Mouse (Mus musculus) urinary bladder, postnatal 14 days (tissue): ENCODE measurements at regions not wholly inside any gene's neighbourhood (a gene's known extent, or its start where the extent isn't known, plus 50 kb on each side); places are given as distances from the start of the nearest gene placed in this dataset.
A peak's percentile ranks its signal among the peaks of the same experiment; 100 is the strongest.

Source experiments
- DNase-seq: peaks from one replicate; pipeline ENCODE4 v3.0.0; 2021; ENCODE audit warnings: low spot score

- no peak for DNase-seq
These were observed 83.1 kb downstream of the Thbs2 start for GRCm38 (mm10) chr17:14610791-14611522.

DNA sequence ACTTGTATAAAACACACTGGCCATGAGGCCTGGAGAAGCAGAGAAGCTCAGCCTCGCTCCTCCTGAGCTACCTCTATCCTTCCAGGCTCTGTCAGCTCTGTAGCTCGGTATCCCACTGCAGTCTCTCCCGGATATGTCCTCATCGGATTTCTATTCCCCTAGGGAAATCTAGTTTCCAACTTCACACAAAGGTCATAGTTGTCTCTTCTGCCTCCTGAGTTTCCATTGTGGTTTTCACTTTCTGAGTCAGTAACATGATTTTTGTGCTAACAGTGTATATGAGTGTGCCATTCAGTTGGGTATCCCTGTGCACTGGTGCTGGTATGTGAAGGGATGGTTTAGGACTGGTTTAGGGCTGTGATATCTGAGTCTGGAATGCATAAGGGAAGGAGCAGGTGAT lies 85.2 kb downstream of the Thbs2 start:
- no peak for DNase-seq

DNA sequence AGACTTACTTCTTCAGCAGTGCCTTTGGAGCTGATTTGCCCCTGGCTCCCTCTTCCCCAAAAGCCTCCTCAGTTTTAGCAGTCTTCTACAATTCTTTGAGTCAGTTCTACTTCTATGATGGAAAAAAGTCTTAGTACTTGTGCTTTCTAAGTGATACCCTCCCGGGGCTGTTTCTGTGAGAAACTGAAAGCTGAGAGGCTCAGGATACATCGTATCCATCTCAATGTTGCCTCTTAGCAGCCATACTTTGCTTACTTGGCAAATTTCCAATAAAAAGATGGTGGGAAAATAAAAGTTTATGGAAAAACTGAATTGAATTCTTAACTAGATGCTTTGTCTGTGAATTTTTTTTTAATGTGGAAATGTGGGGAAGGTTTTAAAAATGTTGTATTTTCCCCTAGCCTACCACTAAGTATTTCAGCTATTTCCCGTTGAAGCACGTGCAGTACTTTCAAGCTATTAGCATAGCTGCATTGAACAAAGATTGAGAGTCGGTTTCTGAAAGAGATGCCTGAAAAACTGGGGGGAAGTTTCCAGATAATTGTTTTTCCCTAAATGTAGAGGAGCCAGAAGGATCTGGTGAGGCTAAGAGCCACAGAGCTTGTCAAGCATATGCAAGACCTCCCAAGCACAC lies 87.6 kb downstream of the Thbs2 start:
- no peak for DNase-seq

DNA sequence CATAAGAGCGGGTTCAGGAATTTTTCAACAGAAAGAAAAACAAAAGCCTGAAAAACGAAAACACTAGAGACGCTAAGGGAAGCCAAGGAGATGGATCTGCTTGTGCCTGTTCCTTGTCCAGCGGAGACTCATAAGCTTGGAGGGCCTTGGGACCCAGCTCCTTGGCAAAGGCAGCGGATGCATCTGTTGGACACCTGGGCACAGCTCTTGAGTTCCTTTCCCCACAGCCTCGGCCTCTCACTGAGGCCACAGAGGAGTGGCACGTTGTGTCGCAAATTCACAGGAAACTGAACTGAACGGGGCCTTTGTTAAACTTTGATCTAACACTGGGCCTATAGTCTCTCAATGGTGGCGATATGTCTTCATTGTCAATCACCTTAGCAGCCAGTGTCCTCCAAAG lies 94.4 kb downstream of the Thbs2 start:
- DNase-seq, result no peak

GRCm38 (mm10) chr17:14596470-14596869 lies 97.6 kb downstream of the Thbs2 start:
- no peak for DNase-seq

GRCm38 (mm10) chr17:14595525-14595924 lies 98.5 kb downstream of the Thbs2 start:
- DNase-seq, result no peak

DNA sequence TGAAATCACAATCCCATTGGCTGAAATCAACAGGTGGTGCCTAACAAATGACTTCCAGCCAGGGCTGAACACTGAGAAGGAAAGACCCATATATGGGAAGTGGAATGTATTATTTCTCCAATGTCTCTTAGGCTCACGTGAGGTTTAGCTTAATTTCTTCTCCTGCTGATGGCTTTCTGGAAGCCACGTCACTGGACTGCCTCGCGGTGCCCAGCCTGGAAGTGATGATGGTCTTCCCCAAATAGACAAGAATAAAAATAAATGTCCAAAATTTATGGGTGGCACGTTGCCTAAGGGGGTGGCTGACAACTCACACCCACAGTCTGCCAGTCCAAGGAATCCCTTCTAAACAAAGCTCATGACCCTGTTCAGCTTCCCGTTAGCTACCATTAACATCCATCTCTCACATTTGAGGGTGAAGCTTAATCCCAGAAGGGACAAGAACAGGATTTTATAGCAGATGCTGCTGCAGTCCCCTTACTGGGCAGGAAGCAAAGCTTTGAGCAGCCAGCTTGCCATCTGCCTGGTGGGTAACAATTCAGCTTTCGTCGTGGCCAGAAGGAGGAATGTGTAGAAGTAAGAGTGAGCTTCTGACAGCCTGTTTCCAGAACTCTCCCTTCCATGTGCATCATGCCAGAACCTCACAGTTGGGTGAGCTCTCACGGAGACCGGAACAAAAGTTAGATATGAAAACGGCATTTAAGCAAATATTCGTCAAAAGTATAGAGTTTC lies 105.8 kb downstream of the Thbs2 start:
- no peak for DNase-seq

DNA sequence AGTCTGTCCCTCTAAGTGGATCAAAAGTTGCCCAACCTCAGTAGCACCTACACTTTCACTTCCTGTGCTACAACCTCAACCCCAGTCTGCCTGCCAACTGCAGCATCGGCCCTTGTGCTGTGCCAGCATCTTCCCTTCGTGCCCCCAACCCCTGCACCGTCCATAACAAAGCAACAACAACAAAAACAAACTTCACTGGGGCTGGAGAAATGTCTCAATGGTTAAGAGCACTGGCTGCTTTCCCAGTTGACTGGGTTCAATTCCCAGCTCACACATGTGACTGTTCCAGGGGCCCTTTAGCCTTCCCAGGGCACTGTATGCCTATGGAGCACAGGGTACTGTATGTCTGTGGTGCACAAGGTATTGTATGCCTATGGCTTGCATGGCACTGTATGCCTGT lies 114.4 kb downstream of the Thbs2 start:
- DNase-seq, result no peak

DNA sequence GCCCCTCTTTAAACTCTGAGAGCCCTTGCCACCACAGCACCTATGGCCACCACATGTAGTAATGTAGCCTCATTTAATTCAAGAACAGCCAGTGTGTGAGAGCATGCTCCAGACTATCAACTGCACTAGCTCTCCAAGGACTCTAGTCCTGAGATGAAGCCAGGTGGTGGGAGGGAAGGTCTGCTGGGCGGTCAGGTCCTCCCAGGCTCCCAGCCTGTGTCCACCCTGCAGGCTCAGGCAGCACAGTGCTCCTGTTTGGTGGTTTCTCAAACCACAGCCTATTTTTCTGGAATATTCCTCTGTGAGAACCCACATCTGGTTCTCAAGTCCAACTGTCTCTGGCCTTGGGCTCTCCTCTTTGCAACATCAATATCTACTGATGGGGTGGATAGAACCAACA lies 115.3 kb downstream of the Thbs2 start:
- no peak for DNase-seq

DNA sequence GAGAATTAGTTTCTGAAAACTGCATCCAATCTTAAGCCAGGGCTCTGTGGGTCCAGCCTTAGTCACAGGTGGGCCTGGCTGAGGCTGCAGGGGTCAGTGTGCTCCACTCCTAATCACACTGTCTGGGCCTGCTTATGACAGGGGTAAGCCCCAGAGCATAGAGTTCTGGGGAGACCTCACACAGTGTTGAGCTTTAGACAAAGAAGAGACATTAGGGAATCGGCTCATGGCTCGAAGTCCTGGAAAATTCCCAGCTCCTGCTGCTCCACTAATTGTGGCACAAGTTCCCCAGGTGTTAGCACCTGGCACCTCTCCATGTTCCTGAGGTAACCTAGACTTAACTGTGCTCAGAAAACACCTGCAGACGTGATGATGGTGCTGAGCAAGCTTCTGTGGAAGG lies 115.8 kb downstream of the Thbs2 start:
- DNase-seq, result no peak

DNA sequence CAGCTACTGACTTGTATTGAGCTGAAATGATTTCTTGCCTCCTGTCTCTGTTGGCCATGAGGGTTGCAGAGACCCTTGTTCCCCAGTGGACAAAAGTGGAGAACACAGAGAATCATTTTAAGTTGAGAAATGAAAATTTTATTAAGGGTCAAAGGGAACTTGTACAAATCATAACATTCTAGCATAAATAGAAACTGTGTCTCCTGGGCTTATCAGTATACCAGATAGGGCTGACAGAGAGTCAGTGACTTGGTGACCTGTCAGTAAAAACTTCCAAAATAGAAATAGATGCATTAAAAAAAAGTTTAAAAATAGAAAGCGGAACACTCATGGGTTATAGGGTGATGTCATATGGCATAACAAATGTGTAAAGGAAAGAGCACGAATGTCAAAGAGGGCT lies 117.9 kb downstream of the Thbs2 start:
- no peak for DNase-seq

DNA sequence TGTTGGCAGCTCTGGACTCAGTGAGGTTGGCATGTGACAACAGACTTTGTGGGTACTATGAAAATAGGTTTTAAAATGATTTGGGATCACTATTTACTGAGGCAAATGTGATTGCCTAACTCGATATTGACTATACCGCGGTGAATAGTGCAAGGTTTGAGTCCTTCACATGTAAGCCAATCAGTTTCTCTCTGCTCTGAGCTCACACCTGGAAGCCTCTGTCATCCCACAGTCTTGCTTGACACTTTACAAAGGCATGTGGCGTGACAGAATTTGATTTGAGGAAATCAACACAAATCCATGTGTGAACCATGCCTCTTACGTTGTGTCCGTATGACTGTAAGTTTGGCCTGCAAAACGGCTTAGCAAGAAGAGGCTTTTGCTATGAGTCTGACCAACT lies 122.9 kb downstream of the Thbs2 start:
- DNase-seq, result no peak

DNA sequence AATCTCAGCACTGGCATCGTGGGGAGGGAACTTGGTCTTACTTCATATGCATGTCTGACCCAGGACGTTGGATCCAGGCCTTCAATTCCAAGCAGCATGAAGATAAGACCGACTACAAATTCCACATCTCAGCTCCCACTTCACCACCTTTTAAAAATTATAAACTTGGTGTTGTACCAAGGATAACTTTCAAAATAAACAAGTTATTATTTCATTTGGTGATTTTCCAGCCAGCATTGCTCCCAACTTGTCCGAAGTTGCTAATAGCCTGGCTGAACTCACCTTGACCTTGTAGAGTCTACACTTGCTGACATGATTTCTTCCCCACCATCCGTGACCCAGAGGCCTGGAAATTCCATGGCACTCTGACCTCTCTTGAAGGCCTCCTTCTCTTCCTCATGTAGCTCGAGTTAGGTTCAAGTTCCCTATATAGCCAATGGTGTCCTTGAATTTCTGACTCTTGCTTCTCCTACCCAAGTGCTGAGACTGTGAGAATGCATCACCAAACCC lies 123.7 kb downstream of the Thbs2 start:
- no peak for DNase-seq

GRCm38 (mm10) chr17:14562191-14562590 lies 131.8 kb downstream of the Thbs2 start:
- DNase-seq, result no peak

DNA sequence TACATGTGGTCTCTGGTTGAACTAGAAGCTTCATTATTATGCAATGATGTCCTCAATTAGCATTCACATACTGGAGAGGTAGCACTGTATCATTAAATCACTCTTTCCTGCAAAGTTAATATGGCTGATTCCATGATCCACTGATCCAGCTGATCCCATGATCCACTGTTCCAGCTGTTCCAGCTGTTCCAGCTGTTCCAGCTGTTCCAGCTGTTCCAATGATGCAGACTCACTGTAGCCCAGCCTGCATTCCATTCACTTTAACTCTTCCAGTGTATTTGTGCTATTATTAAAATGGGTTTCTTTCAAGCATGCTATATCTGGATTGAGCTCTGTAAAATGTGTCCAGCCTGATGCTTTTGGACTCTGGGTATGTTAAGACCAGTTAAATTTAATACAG lies 136.8 kb downstream of the Thbs2 start:
- DNase-seq, result no peak

- DNase-seq, result no peak
These were observed 140.8 kb downstream of the Thbs2 start for GRCm38 (mm10) chr17:14553195-14553594.

DNA sequence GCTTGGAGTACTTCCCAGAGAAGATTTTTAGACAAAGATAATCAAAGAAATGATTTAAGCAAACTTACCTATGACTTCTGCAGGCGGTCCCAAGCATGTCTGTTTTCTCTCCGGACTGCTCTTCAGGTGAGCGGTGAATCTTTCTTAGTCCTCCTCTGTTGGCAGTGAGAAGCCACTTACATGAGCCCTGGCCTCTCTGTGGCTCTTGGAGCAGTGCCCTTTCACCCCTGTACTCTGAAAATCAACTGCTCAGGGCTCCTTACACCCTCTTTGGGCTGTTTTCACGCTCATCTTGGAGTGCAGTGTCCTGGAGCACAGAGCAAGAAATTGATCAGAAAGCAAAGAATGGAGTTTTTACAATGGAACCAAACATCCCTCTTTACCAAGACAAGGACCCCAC lies 142.0 kb downstream of the Thbs2 start:
- DNase-seq, result no peak

DNA sequence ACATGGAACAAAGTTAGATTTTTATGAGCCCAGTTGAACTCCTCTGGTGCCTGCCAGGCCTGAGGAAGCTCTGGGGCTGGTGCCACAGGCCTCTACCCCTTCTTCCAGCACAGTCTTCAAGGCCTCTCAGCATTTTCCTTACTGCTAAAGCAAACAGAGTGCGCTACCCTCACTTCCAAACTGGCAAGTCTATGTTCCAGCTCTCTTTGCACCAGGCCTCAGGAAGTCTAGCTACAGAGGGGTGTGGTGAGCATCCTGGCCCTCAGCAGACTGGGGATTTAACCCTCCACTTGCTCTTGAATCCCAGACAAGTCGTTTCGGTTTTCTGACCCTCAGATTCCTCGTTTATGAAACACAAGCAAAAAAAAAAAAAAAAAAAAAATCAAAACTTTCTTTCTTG lies 142.4 kb downstream of the Thbs2 start:
- DNase-seq, result no peak

DNA sequence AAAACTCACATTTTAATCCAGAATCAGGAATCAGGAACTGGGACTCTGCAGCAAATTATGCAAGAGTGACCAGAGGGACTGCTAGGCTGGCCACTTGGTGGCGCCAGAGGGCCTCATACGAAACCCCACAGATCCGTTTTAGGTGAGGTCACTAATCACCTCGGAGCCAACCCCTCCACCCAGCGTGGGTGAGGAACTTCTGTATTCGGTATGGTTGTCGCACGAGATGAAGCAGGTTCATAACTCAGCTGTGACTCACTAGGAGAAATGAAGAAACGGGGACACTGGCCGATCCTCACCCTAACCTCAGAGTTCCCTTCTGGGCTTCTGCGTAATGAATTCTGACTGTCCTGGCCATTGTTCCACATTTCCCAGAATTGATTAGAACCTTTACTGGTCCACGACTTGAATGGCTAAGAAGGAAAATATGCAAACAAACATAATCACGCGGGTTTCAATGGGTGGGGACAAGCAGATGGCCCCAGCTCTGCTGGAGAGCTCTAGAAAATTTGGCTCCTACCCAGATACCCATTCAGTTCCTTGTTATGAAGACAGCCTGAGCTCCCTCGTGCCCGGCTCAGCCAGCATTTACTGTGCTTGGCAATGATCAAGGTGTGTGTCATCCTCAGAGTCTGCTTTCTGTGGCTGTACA lies 148.1 kb downstream of the Thbs2 start:
- DNase-seq, result peak; percentile 88

GRCm38 (mm10) chr17:14544343-14545002 lies 149.6 kb downstream of the Thbs2 start:
- no peak for DNase-seq

GRCm38 (mm10) chr17:14541035-14541434 lies 153.0 kb downstream of the Thbs2 start:
- DNase-seq, result no peak
